Mouse (Mus musculus) hindlimb bud, embryonic 11.5 days (tissue): ENCODE measurements around the gene Slc5a5.
A peak's percentile ranks its signal among the peaks of the same experiment; 100 is the strongest.

ENCODE experiments used
- DNase-seq: peaks from one replicate; pipeline ENCODE4 v3.0.0-alpha.2; 2012; ENCODE audit warnings: low read depth, low spot score; ENCODE audit errors: extremely low spot score

Gene Slc5a5

DNA sequence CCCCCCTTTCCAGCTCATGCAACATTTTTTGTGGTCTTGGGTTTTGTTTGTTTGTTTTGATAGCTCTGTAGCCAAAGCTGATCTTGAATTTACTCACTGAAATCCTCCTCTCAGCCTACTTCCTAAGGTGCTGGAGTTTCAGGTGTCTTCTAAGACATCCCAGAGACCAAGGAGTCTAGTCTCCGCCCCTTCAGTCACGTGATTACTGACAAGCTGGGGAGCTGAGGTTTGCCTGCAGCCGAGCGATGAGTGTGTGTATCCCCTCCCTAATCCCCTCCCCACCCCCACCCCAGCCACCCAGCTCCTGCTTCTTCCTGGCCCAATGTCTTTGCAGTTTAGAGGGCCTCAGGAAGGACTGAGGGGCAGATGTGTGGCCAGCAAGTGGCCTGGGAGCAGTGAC lies 35.0 kb downstream of the Slc5a5 start:
- DNase-seq = no peak

GRCm38 (mm10) chr8:70856541-70857197 lies 35.9 kb downstream of the Slc5a5 start:
- no peak for DNase-seq

DNA sequence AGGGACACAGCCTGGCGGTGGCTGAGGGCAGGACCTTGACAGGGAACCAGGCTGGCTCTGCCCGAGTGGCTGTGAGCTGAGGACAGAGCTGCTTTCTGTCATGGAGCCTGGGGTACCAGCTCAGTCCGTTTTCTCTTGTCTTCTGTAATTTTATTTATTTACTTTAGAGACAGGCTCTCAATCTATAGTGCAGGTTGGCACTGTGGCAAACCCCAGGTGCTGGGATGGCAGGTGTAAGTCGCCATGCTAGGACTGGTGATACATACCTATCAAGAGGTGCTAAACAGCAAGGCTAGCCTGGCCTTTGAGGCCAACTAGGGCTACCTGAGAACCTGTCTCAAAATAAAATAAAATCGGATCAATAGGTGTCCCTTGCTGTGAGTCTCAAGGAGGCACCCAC lies 36.5 kb downstream of the Slc5a5 start:
- DNase-seq = no peak

DNA sequence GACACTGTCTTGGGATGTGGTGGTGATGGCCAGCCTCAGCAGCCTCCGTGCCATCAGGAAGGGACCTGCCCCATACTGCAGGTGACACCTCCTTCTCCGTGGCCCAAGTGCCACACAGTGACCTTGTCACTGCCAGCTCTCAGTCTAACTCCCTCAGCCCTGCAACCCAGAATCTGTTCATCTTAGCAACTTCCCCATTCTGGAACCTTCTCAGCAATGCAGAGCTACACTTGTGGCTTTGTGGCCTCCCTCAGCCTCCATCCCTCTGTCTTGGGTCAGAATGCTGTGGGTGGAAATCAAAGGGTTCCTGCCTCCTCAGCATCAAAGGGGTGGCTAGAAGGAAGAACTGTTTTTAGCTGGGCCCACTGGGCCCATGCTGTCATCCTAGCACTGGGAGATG lies 38.7 kb downstream of the Slc5a5 start:
- no peak for DNase-seq

DNA sequence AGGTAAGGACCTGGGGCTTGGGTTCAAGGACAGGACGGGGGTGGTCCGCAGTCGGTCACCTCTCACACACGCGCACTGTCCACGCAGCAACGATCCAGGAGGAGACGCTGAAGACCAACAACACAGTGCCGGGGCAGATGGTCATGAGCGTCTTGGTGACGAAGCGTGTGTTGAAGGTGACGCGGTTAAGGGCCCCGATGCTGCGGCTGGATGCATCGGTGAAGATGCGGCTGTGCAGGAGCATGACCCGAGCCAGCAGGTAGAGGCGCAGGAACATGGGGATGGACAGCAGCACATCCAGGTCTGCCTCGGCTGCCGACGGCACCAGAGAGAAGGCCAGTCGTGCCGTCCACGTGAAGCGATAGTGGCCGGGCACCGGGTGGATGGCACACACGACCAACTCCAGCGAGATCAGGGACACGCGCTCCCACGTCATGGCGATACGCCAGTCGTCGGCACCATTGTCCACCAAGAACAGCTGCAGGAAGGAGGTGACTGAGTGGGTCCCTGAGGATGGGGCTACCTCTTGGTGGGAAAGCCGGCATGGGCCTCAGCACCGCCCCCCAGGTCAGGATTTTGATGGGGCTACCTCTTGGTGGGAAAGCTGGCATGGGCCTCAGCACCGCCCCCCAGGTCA lies 39.8 kb downstream of the Slc5a5 start:
- DNase-seq = no peak

DNA sequence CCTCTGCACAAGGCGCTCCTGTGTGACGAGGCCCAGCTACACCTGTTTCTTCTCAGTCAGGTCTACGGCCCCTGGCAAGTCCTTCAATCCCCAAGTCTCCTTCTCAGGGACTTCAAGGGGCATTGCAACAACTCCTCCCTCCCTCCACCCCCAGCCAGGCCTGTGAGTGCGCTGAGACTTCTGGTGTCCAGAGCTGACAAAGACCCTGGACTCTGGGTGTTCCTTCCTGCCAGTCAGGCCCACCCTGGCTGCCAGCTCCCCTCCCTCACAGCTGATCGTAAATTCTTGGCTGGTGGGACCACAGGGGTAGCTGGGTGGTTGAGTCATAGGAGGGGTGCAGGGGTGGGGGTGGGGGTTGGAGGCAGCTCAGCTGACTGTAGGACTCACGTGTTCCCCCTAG lies 40.7 kb downstream of the Slc5a5 start:
- no peak for DNase-seq

DNA sequence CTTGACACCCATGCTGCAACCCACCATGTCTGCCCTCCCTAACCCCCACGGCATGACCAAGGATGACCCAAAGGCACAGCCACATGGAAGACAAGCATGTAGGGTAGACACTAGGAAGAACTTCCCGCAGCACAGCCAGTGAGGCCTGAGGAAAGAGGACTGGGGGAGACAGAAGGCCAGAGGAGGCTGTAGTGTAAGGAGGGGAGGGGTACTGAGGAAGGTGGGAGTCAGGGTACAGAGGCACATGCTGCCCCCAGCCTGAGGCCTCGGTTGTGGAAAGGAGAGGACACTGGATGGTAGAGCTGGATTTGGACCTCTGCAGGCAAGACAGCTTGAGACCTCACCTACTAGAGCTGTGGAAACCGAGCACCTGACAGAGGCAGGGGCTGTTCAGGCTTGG lies 41.6 kb downstream of the Slc5a5 start:
- no peak for DNase-seq

DNA sequence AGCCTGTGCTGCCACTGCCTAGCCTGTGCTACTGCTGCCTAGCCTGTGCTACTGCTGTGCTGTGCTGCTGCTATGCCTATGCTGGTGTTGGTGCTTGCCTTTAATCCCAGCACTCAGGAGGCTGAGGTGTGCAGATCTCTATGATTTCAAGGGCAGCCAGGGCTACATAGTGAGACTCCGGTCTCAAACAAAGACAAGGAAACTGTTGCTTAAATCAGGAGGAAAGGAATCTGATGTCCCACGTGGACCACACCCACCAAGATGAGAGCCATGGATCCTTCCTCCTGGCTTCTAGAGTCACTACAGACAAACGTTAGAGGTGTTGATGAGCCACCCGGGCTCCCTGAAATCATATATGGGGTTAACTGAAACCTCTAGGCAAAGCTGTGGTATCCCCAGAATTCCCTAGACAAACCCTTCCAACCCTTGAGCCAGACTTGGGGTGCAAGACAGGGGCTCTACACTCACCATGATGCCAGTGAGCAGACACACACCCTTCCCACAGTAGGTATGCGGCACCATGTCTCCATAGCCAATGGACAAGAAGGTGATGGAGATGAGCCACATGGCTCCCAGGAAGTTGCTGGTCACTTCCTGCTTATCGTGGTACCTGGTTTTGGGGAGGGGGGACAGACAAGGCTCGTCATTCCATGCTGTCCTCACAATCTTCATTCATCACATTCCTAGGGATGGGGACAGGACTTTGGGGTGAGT lies 42.3 kb downstream of the Slc5a5 start:
- DNase-seq = no peak

- DNase-seq = no peak
Observed at GRCm38 (mm10) chr8:70849333-70849990, 43.1 kb downstream of the Slc5a5 start.

DNA sequence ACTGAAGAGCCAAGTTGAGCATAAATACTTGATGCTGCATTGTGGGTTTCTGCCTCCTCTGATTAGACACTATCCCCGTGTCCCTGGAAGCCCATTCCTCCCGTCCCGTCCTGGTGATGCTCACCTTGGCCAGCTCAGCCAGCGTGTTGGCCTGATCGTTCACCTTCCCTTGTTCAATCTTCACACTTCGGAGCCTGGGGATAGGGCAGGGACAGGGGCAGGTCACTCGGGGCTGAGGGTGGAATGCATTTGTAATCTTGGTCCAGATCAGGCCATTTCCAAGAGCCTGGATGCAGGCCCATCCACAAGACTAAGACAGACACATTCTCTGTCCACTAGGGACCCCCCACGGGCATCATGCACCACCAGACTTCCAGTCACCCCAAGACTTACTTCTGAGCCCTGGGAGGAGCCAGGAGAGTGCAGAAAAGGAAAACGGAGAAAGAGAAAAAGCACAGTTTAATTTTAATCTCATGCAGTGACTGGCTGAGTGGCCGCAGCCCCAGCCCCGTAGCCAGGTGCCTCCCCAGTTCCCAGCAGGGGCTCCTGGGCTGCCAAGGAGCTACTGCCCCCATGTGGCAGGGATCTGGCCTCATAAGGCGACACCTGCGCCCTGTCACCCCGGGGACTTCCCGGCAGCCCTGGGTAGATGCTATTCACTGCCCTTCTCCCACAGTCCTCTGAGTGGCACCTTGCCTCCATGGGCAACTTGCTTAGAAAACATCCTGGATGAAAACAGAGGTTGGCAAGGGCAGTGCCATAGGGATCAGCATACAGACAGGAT lies 46.0 kb downstream of the Slc5a5 start:
- no peak for DNase-seq

GRCm38 (mm10) chr8:70845108-70845507 lies 47.4 kb downstream of the Slc5a5 start:
- no peak for DNase-seq

- no peak for DNase-seq
Observed at GRCm38 (mm10) chr8:70844523-70844922, 48.0 kb downstream of the Slc5a5 start.

DNA sequence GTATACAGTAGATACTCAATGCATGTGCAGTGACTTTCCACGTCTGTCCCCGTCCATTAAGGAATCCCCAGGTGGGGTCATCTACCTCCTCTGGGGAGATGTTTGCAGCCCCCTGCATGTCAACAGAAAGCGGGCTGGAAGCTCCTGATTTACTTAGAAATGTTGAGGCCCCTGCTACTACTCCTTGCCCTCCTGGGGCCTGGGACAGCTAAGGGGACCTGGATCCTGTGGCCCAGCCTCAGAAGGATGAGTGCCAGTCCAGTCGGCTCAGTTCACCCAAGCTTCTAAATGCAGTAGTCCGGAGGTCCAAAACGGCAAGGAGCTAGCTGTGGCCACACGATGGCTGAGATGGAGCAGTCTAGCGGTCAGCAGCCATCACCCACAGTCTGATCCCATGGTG lies 48.6 kb downstream of the Slc5a5 start:
- DNase-seq = no peak

- DNase-seq = no peak
Observed at GRCm38 (mm10) chr8:70843214-70843773, 49.3 kb downstream of the Slc5a5 start.

DNA sequence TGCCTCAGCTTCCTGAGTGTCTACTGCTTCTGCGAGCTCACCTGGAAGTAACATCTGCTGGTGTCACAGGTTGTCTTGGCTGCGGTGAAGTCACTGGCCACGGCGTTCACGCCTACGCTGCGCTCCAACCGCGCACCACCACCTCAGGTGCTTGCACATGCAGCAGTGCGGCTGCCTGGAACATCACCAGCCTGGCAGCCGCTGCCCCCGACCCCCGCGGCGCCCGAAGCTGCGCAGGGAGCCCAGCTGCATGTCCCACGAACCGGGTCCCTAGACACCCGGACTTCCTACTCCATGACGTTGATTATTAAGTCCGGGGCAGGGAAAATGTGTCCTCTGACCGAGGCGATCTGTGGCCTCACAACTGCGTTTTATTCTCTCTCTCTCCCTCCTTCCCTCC lies 50.1 kb downstream of the Slc5a5 start:
- no peak for DNase-seq

- DNase-seq = no peak
Observed at GRCm38 (mm10) chr8:70841147-70842072, 51.1 kb downstream of the Slc5a5 start.

DNA sequence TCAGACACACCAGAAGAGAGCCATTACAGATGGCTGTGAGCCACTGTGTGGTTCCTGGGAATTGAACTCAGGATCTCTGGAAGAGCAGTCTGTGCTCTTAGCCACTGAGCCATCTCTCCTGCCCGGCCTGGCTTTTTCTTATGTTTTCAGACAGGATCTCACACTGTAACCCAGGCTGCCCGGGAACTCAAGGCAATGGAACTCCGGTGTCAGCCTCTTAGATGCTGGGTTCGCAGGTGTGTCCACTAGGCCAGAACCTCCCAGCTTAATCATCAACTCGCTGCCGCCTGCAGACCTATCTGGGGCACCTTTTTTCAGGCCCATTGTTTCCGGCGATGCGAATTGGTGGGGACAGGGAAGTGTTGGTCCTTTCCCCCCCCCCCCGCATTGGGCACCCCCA lies 52.0 kb downstream of the Slc5a5 start:
- no peak for DNase-seq

GRCm38 (mm10) chr8:70839408-70840351 lies 52.9 kb downstream of the Slc5a5 start, which contains the start of gene Arrdc2:
Arrdc2 (minus strand) TSS chr8:70839720.
- DNase-seq = peak; percentile 98
